Mouse (Mus musculus): ENCODE data around the gene Tnfsfm13.

GRCm38 (mm10) chr11:69708614-69709265, 12.8 kb upstream of the Tnfsfm13 start:
- TF ChIP-seq CTCF (conservative IDR thresholded peaks at IDR 0.05; ENCODE audit: insufficient read depth, insufficient read length, low read depth, low read length), result no peak
- TF ChIP-seq POLR2A (IDR thresholded peaks at IDR 0.05; ENCODE audit: low read depth, low read length), result no peak

All from kidney, adult 2 months (tissue).